Mouse (Mus musculus) adrenal gland, postnatal 4 days (tissue): ENCODE data around the gene Phldb3. TPM values are rescaled to one million over a fixed set of nuclear protein-coding genes. Genes with fewer than 3 reads are reported as not detected.
"Not testable (repeated sequence)": the region's sequence is repeated elsewhere in the genome, so short reads cannot be mapped to it uniquely, and the experiment has no call there.

Experiments
- DNase-seq, 2 experiments: peaks; one replicate each; pipeline ENCODE4 v3.0.0; 2021 to 2022; ENCODE audit warnings: low spot score in 2 of 2, mixed read lengths in 2 of 2
- total RNA-seq, 2 experiments: library from RNA; stranded (reverse); gene quantifications; 2 replicates each; pipeline ENCODE4 v1.2.3; 2021

Phldb3 gene
- total RNA-seq, 2 experiments from 2014 or later: 6.5 to 6.9 TPM

GRCm38 (mm10) chr7:24593621-24594308 is 16.8 kb upstream of the Phldb3 start:
- DNase-seq: peak; percentile 54 to 65

GRCm38 (mm10) chr7:24594309-24594803 is 16.2 kb upstream of the Phldb3 start:
- no peak for DNase-seq

- no peak for DNase-seq
Measured at GRCm38 (mm10) chr7:24595464-24595863, 15.1 kb upstream of the Phldb3 start.

- no peak for DNase-seq
Measured at GRCm38 (mm10) chr7:24598121-24598520, 12.4 kb upstream of the Phldb3 start.

GRCm38 (mm10) chr7:24599211-24600067 is 11.1 kb upstream of the Phldb3 start:
- DNase-seq: no peak

- DNase-seq: peak; percentile 88 to 94
Measured at GRCm38 (mm10) chr7:24600941-24601597, 9.5 kb upstream of the Phldb3 start.

- no peak for DNase-seq
Measured at GRCm38 (mm10) chr7:24605561-24605960, 5.0 kb upstream of the Phldb3 start.

GRCm38 (mm10) chr7:24606046-24606445 is 4.5 kb upstream of the Phldb3 start:
- no peak for DNase-seq

- peak in 1 of 2 experiments; percentile 29 for DNase-seq
Measured at GRCm38 (mm10) chr7:24608017-24608416, 2.5 kb upstream of the Phldb3 start.

GRCm38 (mm10) chr7:24608561-24608960 is 2.0 kb upstream of the Phldb3 start:
- no peak for DNase-seq

GRCm38 (mm10) chr7:24610879-24611494 is 424 bp downstream of the Phldb3 start:
- peak; percentile 73 to 83 for DNase-seq

- no peak for DNase-seq
Measured at GRCm38 (mm10) chr7:24611709-24612108, 1.1 kb downstream of the Phldb3 start.

GRCm38 (mm10) chr7:24612308-24612910 is 1.8 kb downstream of the Phldb3 start:
- no peak for DNase-seq

GRCm38 (mm10) chr7:24614816-24615215 is 4.3 kb downstream of the Phldb3 start:
- DNase-seq: no peak

GRCm38 (mm10) chr7:24617763-24618162 is 7.2 kb downstream of the Phldb3 start:
- DNase-seq: no peak

- DNase-seq: not testable (repeated sequence)
Measured at GRCm38 (mm10) chr7:24618374-24618773, 7.8 kb downstream of the Phldb3 start.

- no peak for DNase-seq
Measured at GRCm38 (mm10) chr7:24619671-24620397, 9.3 kb downstream of the Phldb3 start.

- DNase-seq: no peak
Measured at GRCm38 (mm10) chr7:24621193-24621592, 10.6 kb downstream of the Phldb3 start.

GRCm38 (mm10) chr7:24622967-24623366 is 12.4 kb downstream of the Phldb3 start:
- no peak for DNase-seq
